Mouse (Mus musculus): ENCODE results near the gene Slc38a9.

GRCm38 (mm10) chr13:112652205-112652604 is 8.3 kb upstream of the Slc38a9 start, which contains the start of gene Ddx4:
- TF ChIP-seq EP300 (IDR thresholded peaks at IDR 0.05; ENCODE audit: low read depth) (no peak), CTCF (IDR thresholded peaks at IDR 0.05; ENCODE audit: low read depth) (no peak)

Measured in liver, embryonic 14.5 days (tissue).